Mouse (Mus musculus): Measurements from ENCODE around the gene Txnrd2. TPM values are rescaled to one million over a fixed set of nuclear protein-coding genes. Genes with fewer than 3 reads are reported as not detected.

Gene Txnrd2
- total and polyA plus RNA-seq, 3 experiments: 14.6 to 24.1 (median 22.0) TPM

GRCm38 (mm10) chr16:18429641-18430040 lies 3.5 kb downstream of the Txnrd2 start:
- no peak overlapping the region for H3K9ac ChIP-seq (ENCODE audit: insufficient read depth, low read depth)
- in situ Hi-C loops (cut with MboI; ENCODE audit: low pct_ligation_motif_present, low pct_unique_long_range_greater_than_20kb, low sequenced_read_pairs) (no loop called here), dilution Hi-C loops (cut with MboI; ENCODE audit: extremely low pct_ligation_motif_present, extremely low pct_unique_long_range_greater_than_20kb, low sequenced_read_pairs) (no loop called here)
- H3K4me3 ChIP-seq (replicated peaks in 1 of 3; ENCODE audit: low read depth in 2 of 3, low read length in 2 of 3, poor library complexity in 1 of 3): no peak overlapping the region
- H3K27me3 ChIP-seq (replicated peaks): no peaks in the 10 kb centered on the region
- TF ChIP-seq UBTF (IDR thresholded peaks at IDR 0.05; ENCODE audit: low read depth, low read length): no peak
- TF ChIP-seq ELF1 (IDR thresholded peaks at IDR 0.05; ENCODE audit: low read depth, low read length): no peak
- no peak for TF ChIP-seq ZC3H11A (IDR thresholded peaks at IDR 0.05; ENCODE audit: low read depth, low read length)
- no peak for TF ChIP-seq NELFE (IDR thresholded peaks at IDR 0.05; ENCODE audit: low read depth, low read length)
- TF ChIP-seq KAT2A (IDR thresholded peaks at IDR 0.05; ENCODE audit: insufficient replicate concordance, low read length): no peak
- no peak for TF ChIP-seq MXI1 (IDR thresholded peaks at IDR 0.05; ENCODE audit: low read depth, low read length)
- TF ChIP-seq CHD1 (IDR thresholded peaks at IDR 0.05; ENCODE audit: low read depth, low read length): no peak
- TF ChIP-seq CTCF (conservative IDR thresholded peaks at IDR 0.05 in 1 of 2, IDR thresholded peaks at IDR 0.05 in 1 of 2; ENCODE audit: low read depth in 2 of 2, low read length in 2 of 2): no peak
- no peak for TF ChIP-seq ETS1 (conservative IDR thresholded peaks at IDR 0.05; ENCODE audit: low read depth, low read length)
- no peak for TF ChIP-seq RCOR1 (conservative IDR thresholded peaks at IDR 0.05; ENCODE audit: low read depth, low read length)
- TF ChIP-seq NRF1 (IDR thresholded peaks at IDR 0.05; ENCODE audit: low read depth, low read length): no peak
- H3K4me1 ChIP-seq (ENCODE audit: control insufficient read depth in 1 of 2, insufficient read depth in 2 of 2): peaks cover 12 to 28% of the 10 kb centered on the region in 2 experiments
- H3K9me3 ChIP-seq (replicated peaks; ENCODE audit: low read length): no peaks in the 10 kb centered on the region
- H3K79me2 ChIP-seq (replicated peaks; ENCODE audit: control insufficient read depth, extremely low read depth, insufficient read depth, poor library complexity, severe bottlenecking): peaks cover 6% of the 10 kb centered on the region
- no peak for DNase-seq (ENCODE audit: extremely low read depth)
- H3K36me3 ChIP-seq (replicated peaks in 1 of 2; ENCODE audit: control insufficient read depth in 1 of 2, insufficient read depth in 1 of 2, low read length in 1 of 2): peaks cover 0 to 39% of the 10 kb centered on the region in 2 experiments
- H3K4me2 ChIP-seq (ENCODE audit: insufficient read depth, low read depth, poor library complexity, severe bottlenecking): no peak overlapping the region
- no peak overlapping the region for H3K27ac ChIP-seq (ENCODE audit: insufficient read depth, low read depth)

GRCm38 (mm10) chr16:18430641-18431212 lies 4.5 kb downstream of the Txnrd2 start:
- DNase-seq (ENCODE audit: extremely low read depth): no peak
- TF ChIP-seq NRF1 (IDR thresholded peaks at IDR 0.05; ENCODE audit: low read depth, low read length) (no peak), ZMIZ1 (IDR thresholded peaks at IDR 0.05; ENCODE audit: low read depth, low read length) (no peak), MAFK (IDR thresholded peaks at IDR 0.05; ENCODE audit: insufficient replicate concordance, low read length) (no peak), RAD21 (IDR thresholded peaks at IDR 0.05; ENCODE audit: low read depth, low read length) (no peak), RCOR1 (conservative IDR thresholded peaks at IDR 0.05; ENCODE audit: low read depth, low read length) (no peak)
- Histone ChIP-seq H3K27me3 (replicated peaks) (no peaks in the 10 kb centered on the region), H3K4me2 (ENCODE audit: insufficient read depth, low read depth, poor library complexity, severe bottlenecking) (no peak overlapping the region), H3K27ac (ENCODE audit: insufficient read depth, low read depth) (no peak overlapping the region), H3K9me3 (replicated peaks; ENCODE audit: low read length) (no peaks in the 10 kb centered on the region), H3K4me1 (ENCODE audit: control insufficient read depth in 1 of 2, insufficient read depth in 2 of 2) (peaks cover 10 to 23% of the 10 kb centered on the region in 2 experiments), H3K36me3 (replicated peaks in 1 of 2; ENCODE audit: control insufficient read depth in 1 of 2, insufficient read depth in 1 of 2, low read length in 1 of 2) (peaks cover 3 to 49% of the 10 kb centered on the region in 2 experiments), H3K79me2 (replicated peaks; ENCODE audit: control insufficient read depth, extremely low read depth, insufficient read depth, poor library complexity, severe bottlenecking) (no peaks in the 10 kb centered on the region), H3K9ac (ENCODE audit: insufficient read depth, low read depth) (no peak overlapping the region), H3K4me3 (replicated peaks in 1 of 3; ENCODE audit: low read depth in 2 of 3, low read length in 2 of 3, poor library complexity in 1 of 3) (no peak overlapping the region)
- in situ Hi-C loops (cut with MboI; ENCODE audit: low pct_ligation_motif_present, low pct_unique_long_range_greater_than_20kb, low sequenced_read_pairs) (no loop called here), dilution Hi-C loops (cut with MboI; ENCODE audit: extremely low pct_ligation_motif_present, extremely low pct_unique_long_range_greater_than_20kb, low sequenced_read_pairs) (no loop called here)
